Mouse (Mus musculus): ENCODE data around the gene Rapgef4.

GRCm38 (mm10) chr2:72181443-72181842 is 200.4 kb downstream of the Rapgef4 start:
- TF ChIP-seq POLR2A (IDR thresholded peaks at IDR 0.05; ENCODE audit: insufficient read depth, low read depth, low read length) (no peak), CTCF (IDR thresholded peaks at IDR 0.05; ENCODE audit: insufficient read depth, low read depth, low read length) (no peak)

Data from olfactory bulb, adult 2 months (tissue).